Mouse (Mus musculus): ENCODE measurements at regions not wholly inside any gene's neighbourhood (a gene's known extent, or its start where the extent isn't known, plus 50 kb on each side); places are given as distances from the start of the nearest gene placed in this dataset.
"Not testable (repeated sequence)": the region's sequence is repeated elsewhere in the genome, so short reads cannot be mapped to it uniquely, and the experiment has no call there.

DNA sequence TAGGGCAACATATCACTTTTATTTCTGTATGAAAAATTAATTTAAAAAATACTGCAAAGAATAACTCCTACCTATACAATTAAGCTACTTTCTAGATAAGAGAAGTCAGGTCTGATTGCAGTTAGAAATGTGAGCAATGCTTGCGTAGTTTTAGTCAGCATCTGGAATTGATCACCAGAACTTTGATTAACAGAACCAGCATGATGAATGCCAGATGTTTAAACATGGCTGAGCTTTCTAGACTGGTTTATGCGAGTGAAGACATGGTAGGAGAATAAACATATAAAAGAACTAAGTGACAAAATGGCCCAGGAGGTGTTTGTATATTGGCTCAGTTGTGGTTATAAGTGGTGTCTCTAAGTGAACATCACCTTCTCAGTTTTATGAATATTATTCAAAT is 1970.7 kb downstream of the 9330182O14Rik start:
- WGBS: 87% methylated on average over 2 of the region's 2 CpGs
- H3K36me3 ChIP-seq: no peaks in the 10 kb centered on the region
- H3K9me3 ChIP-seq: no peaks in the 10 kb centered on the region
- H3K27ac ChIP-seq: no peak overlapping the region
- H3K9ac ChIP-seq (replicated peaks): no peak overlapping the region
- no peaks in the 10 kb centered on the region for H3K27me3 ChIP-seq
- H3K4me1 ChIP-seq (replicated peaks): no peaks in the 10 kb centered on the region
- no peak for ATAC-seq
- no peak overlapping the region for H3K4me3 ChIP-seq (replicated peaks)
- no peak overlapping the region for H3K4me2 ChIP-seq (replicated peaks)

DNA sequence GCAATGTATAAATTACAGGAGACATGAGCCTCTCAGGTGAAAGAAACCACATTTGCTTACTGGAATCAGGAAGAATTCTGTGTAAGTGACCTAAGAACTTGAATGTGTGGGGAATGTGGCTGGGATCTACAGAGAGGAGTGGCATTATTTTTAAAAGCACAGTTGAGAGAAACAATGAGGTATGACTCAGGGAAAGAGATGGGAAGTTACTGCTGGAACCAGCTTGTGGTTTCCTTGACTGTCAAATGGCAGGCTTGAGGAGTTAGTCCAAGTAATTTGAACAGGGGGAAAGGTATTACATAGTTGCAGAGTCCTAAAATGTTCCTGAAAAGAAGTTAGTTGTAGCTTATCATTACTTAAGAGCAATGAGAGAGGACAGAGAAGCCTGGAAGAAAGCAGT is 1972.9 kb downstream of the 9330182O14Rik start:
- Histone ChIP-seq H3K4me2 (replicated peaks) (no peak overlapping the region), H3K27me3 (no peaks in the 10 kb centered on the region)
- ATAC-seq: no peak

DNA sequence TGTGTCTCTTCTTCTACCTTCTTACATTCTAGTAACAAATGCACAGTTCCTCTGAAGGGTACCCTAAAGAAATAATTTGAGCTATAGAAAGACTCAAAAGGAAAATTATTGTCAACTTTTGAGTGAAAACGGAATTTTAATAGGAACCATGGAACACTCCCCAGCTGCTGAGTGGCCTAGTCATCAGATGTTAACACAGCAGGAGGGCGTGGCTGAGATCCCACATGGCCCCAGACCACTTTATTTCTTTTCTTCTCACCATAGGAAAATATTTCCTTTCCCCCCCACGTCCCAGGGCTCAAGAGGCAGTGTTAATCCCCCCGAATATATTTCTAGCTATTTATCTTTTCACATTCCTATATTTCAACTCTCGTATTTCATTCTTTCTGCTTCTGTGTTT is 1977.6 kb downstream of the 9330182O14Rik start:
- Histone ChIP-seq H3K4me3 (replicated peaks) (no peak overlapping the region), H3K36me3 (no peaks in the 10 kb centered on the region), H3K27ac (no peak overlapping the region), H3K4me1 (replicated peaks) (no peaks in the 10 kb centered on the region), H3K9me3 (no peaks in the 10 kb centered on the region), H3K27me3 (no peaks in the 10 kb centered on the region), H3K9ac (replicated peaks) (no peak overlapping the region), H3K4me2 (replicated peaks) (no peak overlapping the region)
- no peak for ATAC-seq
- 70% methylated on average over 5 of the region's 5 CpGs for WGBS

More for the DNA sequence above, 1972.9 kb downstream of the 9330182O14Rik start:
- Histone ChIP-seq H3K9me3 (no peaks in the 10 kb centered on the region), H3K36me3 (no peaks in the 10 kb centered on the region), H3K9ac (replicated peaks) (no peak overlapping the region), H3K4me3 (replicated peaks) (no peak overlapping the region), H3K27ac (no peak overlapping the region), H3K4me1 (replicated peaks) (no peaks in the 10 kb centered on the region)

DNA sequence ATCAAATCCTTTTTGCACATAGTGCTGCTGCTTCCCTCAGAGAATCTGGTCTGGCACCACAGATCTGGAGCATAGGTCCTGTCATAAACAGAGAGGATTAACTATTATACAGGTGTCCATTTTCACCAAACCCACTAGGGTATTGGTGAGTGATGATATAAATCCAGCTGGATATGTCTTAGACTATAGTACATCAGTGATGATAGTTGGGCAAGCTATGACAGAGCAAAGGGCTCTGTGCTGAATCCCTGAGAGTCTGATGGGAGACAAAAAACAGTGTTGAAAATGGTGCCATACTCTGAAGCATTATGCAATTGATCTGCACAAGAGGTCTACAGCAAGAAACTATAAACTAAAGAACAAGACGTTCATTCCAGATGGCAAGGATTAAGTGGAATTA is 1993.3 kb downstream of the 9330182O14Rik start:
- no peak for ATAC-seq
- 89% methylated on average over 1 of the region's 1 CpGs for WGBS
- no peak overlapping the region for H3K9ac ChIP-seq (replicated peaks)
- no peak overlapping the region for H3K27ac ChIP-seq
- no peak overlapping the region for H3K4me3 ChIP-seq (replicated peaks)
- H3K27me3 ChIP-seq: no peaks in the 10 kb centered on the region
- H3K4me1 ChIP-seq (replicated peaks): no peaks in the 10 kb centered on the region
- H3K9me3 ChIP-seq: no peaks in the 10 kb centered on the region
- H3K36me3 ChIP-seq: no peaks in the 10 kb centered on the region
- H3K4me2 ChIP-seq (replicated peaks): no peak overlapping the region

DNA sequence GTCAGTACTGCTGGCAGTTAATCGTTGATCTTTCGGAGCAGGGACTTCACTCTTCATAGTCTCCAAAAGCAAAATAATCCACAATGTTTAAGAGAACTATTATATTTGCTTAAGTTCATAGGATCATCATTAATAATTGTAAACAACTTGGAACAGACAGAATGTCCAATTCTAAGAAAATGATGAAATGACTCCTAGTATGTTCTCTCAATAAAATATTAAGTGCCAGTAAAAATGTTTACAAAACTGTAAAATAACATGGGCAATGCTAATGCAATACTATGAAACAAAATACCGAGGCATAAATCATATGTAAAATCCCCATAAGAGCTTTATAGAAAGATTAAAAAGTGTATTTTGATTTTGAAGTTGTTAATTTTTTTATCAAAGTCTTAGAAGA is 1994.8 kb downstream of the 9330182O14Rik start:
- Histone ChIP-seq H3K4me1 (replicated peaks) (no peaks in the 10 kb centered on the region), H3K4me3 (replicated peaks) (no peak overlapping the region), H3K9me3 (no peaks in the 10 kb centered on the region), H3K36me3 (no peaks in the 10 kb centered on the region), H3K27me3 (no peaks in the 10 kb centered on the region), H3K27ac (no peak overlapping the region), H3K4me2 (replicated peaks) (no peak overlapping the region), H3K9ac (replicated peaks) (no peak overlapping the region)
- WGBS: 95% methylated on average over 3 of the region's 3 CpGs
- no peak for ATAC-seq

DNA sequence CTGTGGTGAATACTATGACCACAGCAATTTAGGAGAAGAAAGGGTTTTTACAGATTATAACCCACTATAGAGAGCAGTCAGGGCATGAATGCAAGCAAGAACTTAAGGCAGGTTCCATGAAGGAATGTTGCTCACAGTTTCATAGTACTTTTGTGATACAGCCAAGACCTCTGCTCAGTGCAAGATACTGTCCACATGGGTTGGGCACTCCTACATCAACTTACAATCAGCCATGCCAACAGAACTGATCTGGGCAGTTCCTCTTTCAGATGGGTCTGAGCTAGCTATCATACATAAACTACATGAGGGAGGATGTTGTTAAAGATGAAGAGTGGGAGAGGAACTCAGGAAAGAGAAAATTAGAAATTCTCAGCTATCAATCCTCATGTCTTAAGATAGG is 2032.4 kb downstream of the 9330182O14Rik start:
- Histone ChIP-seq H3K9ac (replicated peaks) (no peak overlapping the region), H3K4me3 (replicated peaks) (no peak overlapping the region), H3K27ac (no peak overlapping the region), H3K4me1 (replicated peaks) (no peaks in the 10 kb centered on the region), H3K4me2 (replicated peaks) (no peak overlapping the region), H3K27me3 (no peaks in the 10 kb centered on the region), H3K9me3 (no peaks in the 10 kb centered on the region), H3K36me3 (no peaks in the 10 kb centered on the region)
- ATAC-seq: no peak

DNA sequence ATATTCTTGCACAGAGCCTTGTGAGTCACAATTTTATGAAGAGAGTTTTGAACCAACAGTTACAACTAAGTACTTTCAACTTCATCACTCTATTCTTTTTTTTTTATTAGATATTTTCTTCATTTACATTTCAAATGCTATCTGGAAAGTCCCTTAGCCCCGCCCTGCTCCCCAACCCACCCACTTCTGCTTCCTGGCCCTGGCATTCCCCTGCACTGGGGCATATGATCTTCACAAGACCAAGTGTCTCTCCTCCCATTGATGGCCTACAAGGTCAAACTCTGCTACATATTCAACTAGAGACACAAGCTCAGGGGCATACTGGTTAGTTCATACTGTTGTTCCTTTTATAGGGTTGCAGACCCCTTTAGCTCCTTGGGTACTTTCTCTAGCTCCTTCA is 2043.6 kb downstream of the 9330182O14Rik start:
- not testable (repeated sequence) for H3K27ac ChIP-seq; H3K9me3 ChIP-seq; H3K4me1 ChIP-seq (replicated peaks); H3K27me3 ChIP-seq; ATAC-seq; H3K4me2 ChIP-seq (replicated peaks); H3K9ac ChIP-seq (replicated peaks); H3K4me3 ChIP-seq (replicated peaks); H3K36me3 ChIP-seq
- WGBS: 89% methylated on average over 1 of the region's 1 CpGs

DNA sequence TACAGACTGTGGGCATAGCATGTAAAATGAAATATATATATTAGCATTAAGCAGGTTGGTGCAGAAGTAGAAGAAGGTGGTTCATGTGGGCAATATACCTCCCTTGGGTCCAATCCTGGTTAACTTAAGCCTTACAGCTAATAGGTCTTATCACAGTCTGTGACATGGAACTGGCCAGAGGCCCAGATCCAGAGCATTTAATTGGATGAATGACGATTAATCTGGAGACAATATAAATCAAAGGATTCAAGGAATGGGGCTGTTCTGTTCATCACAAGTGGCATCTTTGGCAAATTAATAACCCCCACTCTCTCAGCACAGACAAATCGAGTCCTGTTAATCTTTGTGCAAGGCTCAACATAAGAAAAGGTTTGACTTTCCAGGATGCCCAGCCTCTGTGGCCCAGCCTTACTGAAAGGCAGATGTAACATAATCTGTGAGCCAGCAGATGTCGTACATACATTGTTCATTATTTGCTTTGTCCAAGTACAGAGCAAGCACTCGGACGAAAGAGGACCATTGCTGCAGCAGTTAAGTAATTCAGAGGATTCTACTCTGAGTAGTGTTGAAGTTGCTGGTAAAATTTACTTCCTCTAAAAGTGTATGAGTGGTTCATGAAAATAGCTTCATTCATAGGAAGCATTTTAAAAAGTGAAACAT is 2073.2 kb downstream of the 9330182O14Rik start:
- no peaks in the 10 kb centered on the region for H3K9me3 ChIP-seq
- no peaks in the 10 kb centered on the region for H3K36me3 ChIP-seq
- no peak overlapping the region for H3K4me2 ChIP-seq (replicated peaks)
- peak; percentile 93 for ATAC-seq
- H3K4me3 ChIP-seq (replicated peaks): no peak overlapping the region
- H3K9ac ChIP-seq (replicated peaks): no peak overlapping the region
- 19% methylated on average over 5 of the region's 5 CpGs for WGBS
- no peaks in the 10 kb centered on the region for H3K4me1 ChIP-seq (replicated peaks)
- H3K27ac ChIP-seq: no peak overlapping the region
- H3K27me3 ChIP-seq: no peaks in the 10 kb centered on the region

DNA sequence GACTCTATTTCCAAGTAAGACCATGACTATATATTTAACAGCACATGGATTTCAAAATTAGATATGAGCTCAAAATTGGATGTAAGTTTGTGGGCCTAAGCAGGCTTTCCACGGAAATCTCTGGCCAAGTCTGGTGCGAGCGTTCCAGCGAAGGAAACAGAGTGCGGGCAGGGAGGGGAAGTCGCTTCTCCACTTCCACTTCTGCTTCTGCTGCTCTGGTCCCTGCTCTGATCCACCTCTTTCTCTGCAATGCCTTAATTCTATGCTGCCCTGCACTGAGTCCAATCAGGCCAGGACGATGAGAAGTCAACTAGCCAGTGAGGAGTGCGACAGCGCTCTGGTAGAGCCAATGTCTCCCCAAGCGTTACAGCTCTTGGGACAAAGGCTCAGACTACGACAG is 2085.3 kb downstream of the 9330182O14Rik start:
- no peak for ATAC-seq
- H3K9ac ChIP-seq (replicated peaks): no peak overlapping the region
- no peak overlapping the region for H3K4me3 ChIP-seq (replicated peaks)
- no peak overlapping the region for H3K27ac ChIP-seq
- no peak overlapping the region for H3K4me2 ChIP-seq (replicated peaks)
- no peaks in the 10 kb centered on the region for H3K27me3 ChIP-seq
- WGBS: 92% methylated on average over 11 of the region's 11 CpGs
- no peaks in the 10 kb centered on the region for H3K4me1 ChIP-seq (replicated peaks)
- no peaks in the 10 kb centered on the region for H3K36me3 ChIP-seq
- no peaks in the 10 kb centered on the region for H3K9me3 ChIP-seq

DNA sequence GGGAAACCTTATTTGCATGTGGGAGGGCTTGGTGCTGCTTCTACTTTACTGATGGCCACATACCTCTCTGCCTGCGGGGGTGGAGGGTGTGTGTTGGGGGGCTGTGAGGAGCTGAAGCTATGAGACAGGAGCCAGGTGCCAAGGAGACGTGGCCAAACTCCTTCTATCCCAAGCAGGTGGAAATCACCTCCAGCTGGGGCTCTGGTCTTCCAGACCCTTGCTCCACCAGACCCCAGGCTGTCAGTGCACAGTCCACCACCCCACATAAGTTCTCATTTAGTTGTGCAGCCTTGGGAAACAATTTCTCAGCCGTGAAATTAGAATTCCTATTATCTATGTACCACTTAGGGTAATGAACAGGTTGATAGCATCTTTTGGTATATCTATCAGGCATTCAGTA is 2085.8 kb downstream of the 9330182O14Rik start:
- 80% methylated on average over 3 of the region's 3 CpGs for WGBS
- H3K27me3 ChIP-seq: no peaks in the 10 kb centered on the region
- no peak for ATAC-seq
- no peak overlapping the region for H3K4me2 ChIP-seq (replicated peaks)
- H3K4me3 ChIP-seq (replicated peaks): no peak overlapping the region
- H3K9me3 ChIP-seq: no peaks in the 10 kb centered on the region
- H3K27ac ChIP-seq: no peak overlapping the region
- H3K9ac ChIP-seq (replicated peaks): no peak overlapping the region
- no peaks in the 10 kb centered on the region for H3K4me1 ChIP-seq (replicated peaks)
- no peaks in the 10 kb centered on the region for H3K36me3 ChIP-seq

DNA sequence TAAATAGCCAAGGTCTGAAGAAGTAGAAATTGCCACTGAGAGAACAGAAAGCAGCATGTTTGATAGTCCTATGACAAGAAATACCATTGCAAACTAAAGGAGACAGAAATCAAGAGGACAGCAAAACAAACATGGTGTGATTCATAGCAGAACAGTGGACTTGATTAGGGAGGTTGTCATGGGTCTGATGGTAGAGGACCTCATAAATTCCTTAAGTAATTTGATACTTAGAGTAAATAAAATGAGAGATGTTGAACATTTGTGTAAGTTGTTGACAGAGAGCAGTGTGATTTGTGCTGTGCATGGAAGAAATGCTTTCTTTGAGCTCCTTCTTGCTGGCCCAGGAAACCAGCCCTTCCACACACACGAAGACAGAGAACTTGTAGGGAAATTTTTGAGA is 2090.8 kb downstream of the 9330182O14Rik start:
- no peak for ATAC-seq
- H3K27me3 ChIP-seq: no peaks in the 10 kb centered on the region
- 79% methylated on average over 1 of the region's 1 CpGs for WGBS
- no peaks in the 10 kb centered on the region for H3K4me1 ChIP-seq (replicated peaks)
- H3K9me3 ChIP-seq: no peaks in the 10 kb centered on the region
- no peak overlapping the region for H3K27ac ChIP-seq
- H3K4me3 ChIP-seq (replicated peaks): no peak overlapping the region
- no peak overlapping the region for H3K9ac ChIP-seq (replicated peaks)
- H3K4me2 ChIP-seq (replicated peaks): no peak overlapping the region
- no peaks in the 10 kb centered on the region for H3K36me3 ChIP-seq

DNA sequence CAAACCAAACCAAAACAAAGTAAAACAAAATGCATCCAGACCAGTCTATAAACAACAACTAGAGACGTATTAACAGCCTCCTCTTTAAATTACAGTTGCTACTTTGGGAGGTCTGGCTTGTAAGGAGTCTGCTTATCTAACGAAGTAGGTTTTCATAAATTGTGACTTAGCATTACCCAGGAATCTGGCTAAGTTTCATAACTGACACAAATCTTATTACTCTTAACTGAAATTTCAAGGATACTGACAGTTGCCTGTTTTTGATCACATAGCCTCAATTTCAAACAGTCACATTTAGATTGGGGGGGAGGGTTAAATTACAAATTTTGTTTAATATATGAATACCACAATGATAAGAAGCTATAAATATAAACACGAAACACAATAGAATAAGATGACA is 2097.5 kb downstream of the 9330182O14Rik start:
- H3K9ac ChIP-seq (replicated peaks): no peak overlapping the region
- no peak overlapping the region for H3K27ac ChIP-seq
- WGBS: 88% methylated on average over 3 of the region's 3 CpGs
- no peak overlapping the region for H3K4me3 ChIP-seq (replicated peaks)
- H3K4me2 ChIP-seq (replicated peaks): no peak overlapping the region
- no peaks in the 10 kb centered on the region for H3K36me3 ChIP-seq
- no peaks in the 10 kb centered on the region for H3K27me3 ChIP-seq
- peaks cover 11% of the 10 kb centered on the region for H3K9me3 ChIP-seq
- no peaks in the 10 kb centered on the region for H3K4me1 ChIP-seq (replicated peaks)
- no peak for ATAC-seq

DNA sequence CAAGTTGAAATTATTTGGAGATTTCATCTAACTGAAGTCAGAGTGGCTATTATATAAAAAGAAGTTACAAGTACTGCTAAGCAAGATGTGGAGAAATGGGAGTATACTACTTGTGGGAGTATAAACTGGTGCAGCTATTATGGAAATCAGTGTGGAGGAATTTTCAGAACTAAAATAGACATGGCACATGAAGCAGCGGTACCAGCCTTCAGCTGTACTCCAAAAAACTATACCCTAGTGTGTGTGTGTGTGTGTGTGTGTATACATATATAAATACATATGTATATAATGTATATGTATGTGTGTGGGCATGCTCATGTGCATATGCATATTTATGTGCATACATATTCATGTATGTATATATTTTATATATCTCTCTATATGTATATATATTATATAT is 2112.6 kb downstream of the 9330182O14Rik start:
- H3K4me1 ChIP-seq (replicated peaks): no peaks in the 10 kb centered on the region
- H3K4me2 ChIP-seq (replicated peaks): no peak overlapping the region
- no peaks in the 10 kb centered on the region for H3K36me3 ChIP-seq
- no peak overlapping the region for H3K27ac ChIP-seq
- 93% methylated on average over 1 of the region's 1 CpGs for WGBS
- no peaks in the 10 kb centered on the region for H3K9me3 ChIP-seq
- no peak overlapping the region for H3K9ac ChIP-seq (replicated peaks)
- ATAC-seq: no peak
- no peaks in the 10 kb centered on the region for H3K27me3 ChIP-seq
- no peak overlapping the region for H3K4me3 ChIP-seq (replicated peaks)
